Mouse (Mus musculus): ENCODE results near the gene Fam169b.
"Not testable (repeated sequence)": the region's sequence is repeated elsewhere in the genome, so short reads cannot be mapped to it uniquely, and the experiment has no call there.

The Fam169b gene

GRCm38 (mm10) chr7:68263346-68264027 is 10.2 kb upstream of the Fam169b start:
- no peak for DNase-seq (ENCODE audit: extremely low spot score, low read depth, low spot score)

DNA sequence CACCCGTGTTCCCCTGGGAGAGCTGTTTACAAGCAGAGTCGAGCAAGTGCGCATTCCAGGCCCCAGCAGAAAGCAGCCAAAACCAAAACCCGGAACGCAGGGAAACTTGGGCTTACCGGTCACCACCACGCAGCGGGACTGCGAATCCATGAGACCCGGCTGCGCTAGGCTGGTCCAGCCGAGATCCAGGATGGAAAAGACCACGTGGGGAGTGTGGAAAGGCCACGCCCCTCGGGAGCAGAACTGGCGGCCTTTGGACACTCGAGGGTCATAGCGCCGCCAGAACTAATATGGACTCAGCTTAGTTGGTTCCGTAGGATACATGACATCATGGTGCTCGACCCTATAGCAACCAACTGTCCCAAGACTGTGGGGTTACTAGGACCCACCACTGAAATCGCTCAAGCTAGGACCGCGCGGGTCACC is 9.6 kb upstream of the Fam169b start, which contains the start of gene Pgpep1l:
Gene Pgpep1l (minus strand): TSS at position 206 of the 426 bp plus-strand sequence.
- no peak for DNase-seq (ENCODE audit: extremely low spot score, low read depth, low spot score)

- no peak for DNase-seq (ENCODE audit: extremely low spot score, low read depth, low spot score)
Measured at GRCm38 (mm10) chr7:68264531-68264930, 9.1 kb upstream of the Fam169b start.

- DNase-seq (ENCODE audit: extremely low spot score, low read depth, low spot score): no peak
Measured at GRCm38 (mm10) chr7:68265391-68265790, 8.2 kb upstream of the Fam169b start.

- no peak for DNase-seq (ENCODE audit: extremely low spot score, low read depth, low spot score)
Measured at GRCm38 (mm10) chr7:68266691-68267090, 6.9 kb upstream of the Fam169b start.

- DNase-seq (ENCODE audit: extremely low spot score, low read depth, low spot score): no peak
Measured at GRCm38 (mm10) chr7:68270551-68270950, 3.1 kb upstream of the Fam169b start.

- no peak for DNase-seq (ENCODE audit: extremely low spot score, low read depth, low spot score)
Measured at GRCm38 (mm10) chr7:68271816-68272215, 1.8 kb upstream of the Fam169b start.

GRCm38 (mm10) chr7:68272607-68273006 is 1.0 kb upstream of the Fam169b start:
- no peak for DNase-seq (ENCODE audit: extremely low spot score, low read depth, low spot score)

DNA sequence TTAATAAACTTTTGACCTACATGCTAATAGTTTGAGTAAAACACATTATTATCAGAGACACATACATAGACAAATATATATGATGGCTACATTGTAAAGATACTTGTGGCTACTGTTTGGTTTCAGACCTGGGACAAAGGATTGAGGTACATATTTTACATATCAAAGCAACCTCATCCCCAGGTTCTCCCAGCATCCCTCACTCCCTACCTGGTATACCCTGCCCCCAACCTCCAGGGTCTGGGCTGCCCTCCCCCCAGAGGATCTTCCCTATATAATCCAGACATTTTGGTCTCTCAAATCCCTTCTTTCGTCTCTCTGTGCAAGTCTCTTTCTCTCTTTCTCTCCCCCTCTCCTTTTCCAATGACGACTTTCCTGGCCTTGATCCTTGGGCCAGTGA is 579 bp downstream of the Fam169b start:
- no peak for DNase-seq (ENCODE audit: extremely low spot score, low read depth, low spot score)

- no peak for DNase-seq (ENCODE audit: extremely low spot score, low read depth, low spot score)
Measured at GRCm38 (mm10) chr7:68274951-68275350, 1.3 kb downstream of the Fam169b start.

- not testable (repeated sequence) for DNase-seq (ENCODE audit: extremely low spot score, low read depth, low spot score)
Measured at GRCm38 (mm10) chr7:68275445-68275837, 1.8 kb downstream of the Fam169b start.

DNA sequence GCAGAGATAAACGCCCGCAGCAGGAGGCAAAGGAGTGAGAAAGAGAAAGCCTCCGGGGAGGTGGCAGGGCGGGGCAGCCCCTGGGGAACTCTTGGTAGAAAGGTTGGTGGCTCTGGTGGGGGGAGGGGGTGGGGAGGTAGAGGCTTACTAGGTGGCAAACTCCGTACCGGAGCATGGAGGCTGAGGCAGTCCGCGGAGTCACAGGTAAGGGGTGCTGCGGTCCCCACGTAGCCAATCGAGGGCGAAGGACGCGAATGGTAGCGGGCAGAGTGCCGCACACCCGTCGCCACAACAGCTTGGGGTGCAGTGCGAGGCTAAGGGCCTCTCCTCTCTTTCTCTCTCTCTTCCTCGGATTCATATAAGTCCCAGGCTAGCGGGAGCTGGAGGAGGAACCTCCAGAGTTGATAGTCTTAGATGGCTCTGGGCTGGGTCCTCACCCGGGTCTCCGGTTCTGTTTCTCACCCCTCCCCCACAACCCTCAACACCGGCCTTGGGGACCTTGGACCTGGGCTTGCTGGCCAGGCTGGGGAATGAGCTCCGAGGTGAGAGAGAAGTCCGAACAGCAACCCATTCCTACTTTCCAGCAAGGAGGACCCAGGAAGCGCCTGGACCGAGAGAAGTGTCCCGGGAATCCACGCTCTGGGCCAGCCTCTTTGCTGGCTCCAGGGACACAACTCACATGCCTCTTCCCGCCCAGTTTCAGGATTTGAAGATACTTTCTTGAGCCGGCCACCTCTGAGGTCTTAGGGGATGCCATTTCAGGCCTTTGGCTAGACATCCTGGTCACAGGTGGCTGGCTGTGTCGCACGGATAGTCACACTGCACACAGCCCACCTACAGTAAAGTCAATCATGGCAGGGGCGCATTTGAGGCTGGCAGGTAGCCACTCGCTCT is 2.4 kb downstream of the Fam169b start:
- DNase-seq (ENCODE audit: extremely low spot score, low read depth, low spot score): no peak

GRCm38 (mm10) chr7:68277054-68277896 is 3.6 kb downstream of the Fam169b start:
- DNase-seq (ENCODE audit: extremely low spot score, low read depth, low spot score): no peak

GRCm38 (mm10) chr7:68277897-68278270 is 4.2 kb downstream of the Fam169b start:
- DNase-seq (ENCODE audit: extremely low spot score, low read depth, low spot score): no peak

- no peak for DNase-seq (ENCODE audit: extremely low spot score, low read depth, low spot score)
Measured at GRCm38 (mm10) chr7:68278385-68278784, 4.7 kb downstream of the Fam169b start.

- no peak for DNase-seq (ENCODE audit: extremely low spot score, low read depth, low spot score)
Measured at GRCm38 (mm10) chr7:68278908-68279307, 5.3 kb downstream of the Fam169b start.

DNA sequence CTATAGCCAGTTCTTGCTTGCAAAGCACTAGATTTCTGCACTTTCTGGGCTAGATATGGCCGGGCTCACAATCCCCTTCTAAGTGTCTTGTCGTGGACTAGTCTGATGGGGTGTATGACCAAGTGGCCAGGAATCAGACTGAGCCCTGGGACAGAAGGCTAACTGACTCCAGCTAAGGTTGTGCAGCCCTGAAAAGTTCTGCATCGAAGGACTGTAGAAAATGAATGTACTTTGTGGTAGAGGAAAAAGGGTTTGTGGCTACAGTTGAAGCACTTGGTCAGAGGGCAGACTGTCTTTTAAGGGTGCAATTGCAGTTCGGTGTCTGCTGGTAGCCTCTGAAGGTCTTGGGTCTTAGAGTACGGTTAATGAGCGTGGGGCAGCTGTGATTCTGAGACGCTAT is 5.8 kb downstream of the Fam169b start:
- DNase-seq (ENCODE audit: extremely low spot score, low read depth, low spot score): no peak

- no peak for DNase-seq (ENCODE audit: extremely low spot score, low read depth, low spot score)
Measured at GRCm38 (mm10) chr7:68280352-68280869, 6.8 kb downstream of the Fam169b start.

GRCm38 (mm10) chr7:68281341-68281740 is 7.7 kb downstream of the Fam169b start:
- no peak for DNase-seq (ENCODE audit: extremely low spot score, low read depth, low spot score)

DNA sequence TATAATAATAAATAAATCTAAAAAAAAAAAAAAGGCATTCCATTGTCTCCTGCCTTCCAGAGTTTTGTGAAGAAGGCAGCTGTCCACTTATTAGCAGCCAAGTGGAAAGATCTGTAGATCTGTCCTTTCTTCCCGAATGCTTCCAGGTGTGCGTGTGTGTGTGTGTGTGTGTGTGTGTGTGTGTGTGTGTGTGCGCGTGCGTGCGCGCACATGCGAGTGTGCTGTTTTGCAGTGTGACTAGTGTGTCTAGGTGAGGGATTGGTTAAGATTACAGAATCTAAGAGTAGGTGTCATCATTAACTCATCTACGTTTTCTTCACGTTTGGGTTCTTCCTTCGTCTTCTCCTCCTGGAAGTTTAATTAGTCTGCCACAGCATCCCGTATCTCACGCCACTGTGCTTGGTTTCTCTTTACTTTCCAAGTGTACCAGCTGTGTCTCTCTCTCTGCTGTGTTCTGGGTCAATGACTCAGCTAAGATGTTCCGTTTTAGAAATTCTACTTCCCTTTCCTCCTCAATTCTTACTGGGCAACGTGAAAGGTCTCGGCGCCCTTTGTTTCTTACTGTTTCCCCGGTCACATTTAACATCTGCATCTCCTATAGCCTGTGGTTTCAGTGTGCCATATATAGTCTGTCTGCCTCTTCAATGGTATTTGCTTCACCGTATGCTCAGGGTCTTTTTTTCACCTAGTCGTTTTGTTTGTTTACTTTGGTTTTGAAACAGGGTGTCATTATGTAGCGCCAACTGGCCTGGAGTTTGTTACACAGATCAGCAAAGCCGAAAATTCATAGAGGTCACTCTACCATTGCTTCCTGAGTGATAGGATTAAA is 8.9 kb downstream of the Fam169b start:
- no peak for DNase-seq (ENCODE audit: extremely low spot score, low read depth, low spot score)
